Mouse (Mus musculus): ENCODE data around the gene Ubap1l.

The Ubap1l gene

GRCm38 (mm10) chr9:65410378-65410777, 49.5 kb downstream of the Ubap1l start:
- in situ Hi-C loops (cut with MboI, MseI): no loop called here

- in situ Hi-C loops (cut with MboI, MseI): no loop called here
Observed at GRCm38 (mm10) chr9:65411326-65411725, 50.5 kb downstream of the Ubap1l start.

GRCm38 (mm10) chr9:65417738-65418137, 56.9 kb downstream of the Ubap1l start:
- in situ Hi-C loops (cut with MboI, MseI): no loop called here

- in situ Hi-C loops (cut with MboI, MseI): no loop called here
Observed at GRCm38 (mm10) chr9:65419633-65420032, 58.8 kb downstream of the Ubap1l start.

GRCm38 (mm10) chr9:65422760-65423501, 62.1 kb downstream of the Ubap1l start, which contains the start of gene Slc51b:
TSS of gene Slc51b (minus strand) at chr9:65422955.
- in situ Hi-C loops (cut with MboI, MseI): no loop called here

- in situ Hi-C loops (cut with MboI, MseI): no loop called here
Observed at GRCm38 (mm10) chr9:65424393-65424792, 63.6 kb downstream of the Ubap1l start.

- in situ Hi-C loops (cut with MboI, MseI): no loop called here
Observed at GRCm38 (mm10) chr9:65427511-65427910, 66.7 kb downstream of the Ubap1l start.

- in situ Hi-C loops (cut with MboI, MseI): no loop called here
Observed at GRCm38 (mm10) chr9:65428003-65428402, 67.2 kb downstream of the Ubap1l start.
